Mouse (Mus musculus): ENCODE measurements around the gene Cacna1c. TPM values are rescaled to one million over a fixed set of nuclear protein-coding genes. Genes with fewer than 3 reads are reported as not detected.

Gene Cacna1c
- polyA plus RNA-seq, 1 experiment from 2014 or later = 4.8 TPM

- ATAC-seq = no peak
- WGBS = 78% methylated on average over 3 of the region's 3 CpGs
- Histone ChIP-seq H3K27ac (ENCODE audit: low read length) (no peak overlapping the region), H3K4me1 (ENCODE audit: insufficient read depth, low read depth, low read length) (no peaks in the 10 kb centered on the region), H3K4me2 (replicated peaks; ENCODE audit: low read depth, low read length) (no peak overlapping the region), H3K9me3 (ENCODE audit: low read length) (no peaks in the 10 kb centered on the region), H3K4me3 (ENCODE audit: low read depth, low read length) (no peak overlapping the region), H3K9ac (replicated peaks; ENCODE audit: low read depth) (no peak overlapping the region), H3K36me3 (ENCODE audit: insufficient read depth, low read length) (no peaks in the 10 kb centered on the region), H3K27me3 (replicated peaks; ENCODE audit: insufficient read depth, low read length) (no peaks in the 10 kb centered on the region)
- DNase-seq (ENCODE audit: low spot score) = no peak
- TF ChIP-seq EP300 (IDR thresholded peaks at IDR 0.05) = no peak
- TF ChIP-seq CTCF (IDR thresholded peaks at IDR 0.05) = no peak
Measured at GRCm38 (mm10) chr6:119126991-119127390, 69.2 kb downstream of the Cacna1c start.

GRCm38 (mm10) chr6:119118371-119118770, 77.8 kb downstream of the Cacna1c start:
- H3K9me3 ChIP-seq (ENCODE audit: low read length) = no peaks in the 10 kb centered on the region
- WGBS = 60% methylated on average over 4 of the region's 4 CpGs
- H3K4me3 ChIP-seq (ENCODE audit: low read depth, low read length) = no peak overlapping the region
- no peak overlapping the region for H3K4me2 ChIP-seq (replicated peaks; ENCODE audit: low read depth, low read length)
- ATAC-seq (no peak), DNase-seq (ENCODE audit: low spot score) (no peak)
- H3K27ac ChIP-seq (ENCODE audit: low read length) = no peak overlapping the region
- H3K4me1 ChIP-seq (ENCODE audit: insufficient read depth, low read depth, low read length) = no peaks in the 10 kb centered on the region
- TF ChIP-seq EP300 (IDR thresholded peaks at IDR 0.05) = no peak
- no peak for TF ChIP-seq CTCF (IDR thresholded peaks at IDR 0.05)
- no peaks in the 10 kb centered on the region for H3K36me3 ChIP-seq (ENCODE audit: insufficient read depth, low read length)
- H3K9ac ChIP-seq (replicated peaks; ENCODE audit: low read depth) = no peak overlapping the region
- H3K27me3 ChIP-seq (replicated peaks; ENCODE audit: insufficient read depth, low read length) = no peaks in the 10 kb centered on the region

- H3K27ac ChIP-seq (ENCODE audit: low read length) = no peak overlapping the region
- no peak for TF ChIP-seq EP300 (IDR thresholded peaks at IDR 0.05)
- TF ChIP-seq CTCF (IDR thresholded peaks at IDR 0.05) = peak; percentile 34
- H3K27me3 ChIP-seq (replicated peaks; ENCODE audit: insufficient read depth, low read length) = no peaks in the 10 kb centered on the region
- no peaks in the 10 kb centered on the region for H3K4me1 ChIP-seq (ENCODE audit: insufficient read depth, low read depth, low read length)
- no peak for DNase-seq (ENCODE audit: low spot score)
- no peak for ATAC-seq
- H3K4me3 ChIP-seq (ENCODE audit: low read depth, low read length) = no peak overlapping the region
- no peaks in the 10 kb centered on the region for H3K36me3 ChIP-seq (ENCODE audit: insufficient read depth, low read length)
- no peak overlapping the region for H3K9ac ChIP-seq (replicated peaks; ENCODE audit: low read depth)
- H3K4me2 ChIP-seq (replicated peaks; ENCODE audit: low read depth, low read length) = no peak overlapping the region
- WGBS = 86% methylated on average over 3 of the region's 3 CpGs
- no peaks in the 10 kb centered on the region for H3K9me3 ChIP-seq (ENCODE audit: low read length)
Measured at GRCm38 (mm10) chr6:119116290-119116689, 79.9 kb downstream of the Cacna1c start.

- H3K4me2 ChIP-seq (replicated peaks; ENCODE audit: low read depth, low read length) = no peak overlapping the region
- DNase-seq (ENCODE audit: low spot score) = no peak
- no peaks in the 10 kb centered on the region for H3K36me3 ChIP-seq (ENCODE audit: insufficient read depth, low read length)
- no peaks in the 10 kb centered on the region for H3K27me3 ChIP-seq (replicated peaks; ENCODE audit: insufficient read depth, low read length)
- no peak overlapping the region for H3K9ac ChIP-seq (replicated peaks; ENCODE audit: low read depth)
- H3K27ac ChIP-seq (ENCODE audit: low read length) = no peak overlapping the region
- ATAC-seq = no peak
- 58% methylated on average over 4 of the region's 4 CpGs for WGBS
- TF ChIP-seq CTCF (IDR thresholded peaks at IDR 0.05) = no peak
- TF ChIP-seq EP300 (IDR thresholded peaks at IDR 0.05) = no peak
- H3K4me3 ChIP-seq (ENCODE audit: low read depth, low read length) = no peak overlapping the region
- no peaks in the 10 kb centered on the region for H3K9me3 ChIP-seq (ENCODE audit: low read length)
- H3K4me1 ChIP-seq (ENCODE audit: insufficient read depth, low read depth, low read length) = no peaks in the 10 kb centered on the region
Measured at GRCm38 (mm10) chr6:119113362-119113761, 82.9 kb downstream of the Cacna1c start.

GRCm38 (mm10) chr6:119110369-119110768, 85.8 kb downstream of the Cacna1c start:
- ATAC-seq (no peak), DNase-seq (ENCODE audit: low spot score) (no peak)
- Histone ChIP-seq H3K36me3 (ENCODE audit: insufficient read depth, low read length) (no peaks in the 10 kb centered on the region), H3K4me2 (replicated peaks; ENCODE audit: low read depth, low read length) (no peak overlapping the region), H3K4me1 (ENCODE audit: insufficient read depth, low read depth, low read length) (no peaks in the 10 kb centered on the region), H3K27me3 (replicated peaks; ENCODE audit: insufficient read depth, low read length) (no peaks in the 10 kb centered on the region), H3K9ac (replicated peaks; ENCODE audit: low read depth) (no peak overlapping the region), H3K4me3 (ENCODE audit: low read depth, low read length) (no peak overlapping the region), H3K27ac (ENCODE audit: low read length) (no peak overlapping the region), H3K9me3 (ENCODE audit: low read length) (no peaks in the 10 kb centered on the region)
- 73% methylated on average over 5 of the region's 5 CpGs for WGBS
- TF ChIP-seq EP300 (IDR thresholded peaks at IDR 0.05) = no peak
- no peak for TF ChIP-seq CTCF (IDR thresholded peaks at IDR 0.05)

- H3K4me1 ChIP-seq (ENCODE audit: insufficient read depth, low read depth, low read length) = no peaks in the 10 kb centered on the region
- H3K4me2 ChIP-seq (replicated peaks; ENCODE audit: low read depth, low read length) = peak overlapping the region; percentile 97
- H3K9me3 ChIP-seq (ENCODE audit: low read length) = no peaks in the 10 kb centered on the region
- peak; percentile 80 for DNase-seq (ENCODE audit: low spot score)
- H3K27me3 ChIP-seq (replicated peaks; ENCODE audit: insufficient read depth, low read length) = no peaks in the 10 kb centered on the region
- ATAC-seq = peak; percentile 74
- peak overlapping the region; percentile 54 for H3K4me3 ChIP-seq (ENCODE audit: low read depth, low read length)
- peak overlapping the region; percentile 64 for H3K27ac ChIP-seq (ENCODE audit: low read length)
- peak; percentile 83 for TF ChIP-seq CTCF (IDR thresholded peaks at IDR 0.05)
- TF ChIP-seq EP300 (IDR thresholded peaks at IDR 0.05) = no peak
- under 1% methylated on average over 38 of the region's 93 CpGs for WGBS
- H3K36me3 ChIP-seq (ENCODE audit: insufficient read depth, low read length) = no peaks in the 10 kb centered on the region
- H3K9ac ChIP-seq (replicated peaks; ENCODE audit: low read depth) = peak overlapping the region; percentile 46
Measured at GRCm38 (mm10) chr6:119108466-119109394, 87.5 kb downstream of the Cacna1c start.

Measured in lung, postnatal 0 days (tissue).